Mouse (Mus musculus) lung, postnatal 10 days (tissue): ENCODE results near the gene Acaa1a.

ENCODE experiments used
- DNase-seq: peaks from one replicate; pipeline ENCODE4 v3.0.0; 2021

The Acaa1a gene

DNA sequence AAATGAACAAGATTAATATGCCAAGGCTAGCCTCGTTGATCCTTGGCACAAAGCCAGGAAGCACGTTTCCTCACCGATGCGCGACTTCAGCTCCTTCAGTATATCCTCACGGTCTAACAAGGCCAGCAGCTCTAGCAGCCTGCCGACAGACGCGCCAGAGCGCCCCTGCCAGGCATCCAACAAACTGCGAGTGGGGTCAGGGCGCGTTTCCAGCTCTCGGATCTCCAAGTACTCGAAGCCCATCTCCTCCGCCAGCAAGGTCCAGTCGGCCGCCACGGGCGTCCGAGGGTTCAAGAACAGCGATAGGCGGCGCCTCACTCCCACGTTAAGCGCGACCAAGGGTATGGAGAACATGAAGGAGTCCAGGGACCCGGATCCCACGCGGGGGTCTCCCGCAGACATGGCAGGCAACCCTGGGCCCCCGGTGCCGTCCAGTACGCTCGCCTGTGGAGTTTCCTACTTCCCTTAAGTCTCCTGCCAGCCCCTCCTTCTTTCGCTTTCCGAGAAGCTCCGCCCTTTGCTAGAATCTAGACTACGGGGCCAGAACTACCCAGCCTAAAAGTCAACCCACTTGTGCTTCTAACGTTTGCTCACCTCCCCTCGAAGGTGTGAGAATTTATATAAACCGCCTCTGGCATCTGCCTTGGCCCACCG lies at the start of gene Acaa1a:
TSS of gene Acaa1a (plus strand) at position 119 of the 654 bp plus-strand sequence.
- DNase-seq: peak; percentile 91

- DNase-seq: no peak
Observed at GRCm38 (mm10) chr9:119290791-119291190, 48.7 kb upstream of the Acaa1a start.

- no peak for DNase-seq
Observed at GRCm38 (mm10) chr9:119297696-119298095, 41.8 kb upstream of the Acaa1a start.

- DNase-seq: no peak
Observed at GRCm38 (mm10) chr9:119298563-119298962, 40.9 kb upstream of the Acaa1a start.

DNA sequence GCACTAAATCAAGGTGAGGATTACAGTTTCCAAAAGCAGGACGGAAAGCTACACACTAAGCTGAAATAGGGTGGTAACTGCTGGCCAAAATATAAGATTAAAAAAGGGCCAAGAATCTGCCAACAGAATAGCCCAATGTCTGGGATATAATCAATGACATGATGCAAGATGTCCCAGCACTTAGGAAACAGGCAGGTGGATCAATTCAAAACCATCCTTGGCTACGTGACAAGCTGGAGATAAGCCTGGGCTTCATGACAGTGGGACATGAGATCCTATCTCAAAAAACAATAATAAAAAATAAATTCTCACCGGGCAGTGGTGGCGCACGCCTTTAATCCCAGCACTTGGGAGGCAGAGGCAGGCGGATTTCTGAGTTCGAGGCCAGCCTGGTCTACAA lies 33.6 kb upstream of the Acaa1a start:
- DNase-seq: no peak

- no peak for DNase-seq
Observed at GRCm38 (mm10) chr9:119309067-119309466, 30.4 kb upstream of the Acaa1a start.

- no peak for DNase-seq
Observed at GRCm38 (mm10) chr9:119313096-119313495, 26.4 kb upstream of the Acaa1a start.

GRCm38 (mm10) chr9:119318891-119319290 lies 20.6 kb upstream of the Acaa1a start:
- DNase-seq: no peak

- DNase-seq: no peak
Observed at GRCm38 (mm10) chr9:119320446-119320845, 19.0 kb upstream of the Acaa1a start.

GRCm38 (mm10) chr9:119320946-119321345 lies 18.5 kb upstream of the Acaa1a start:
- no peak for DNase-seq

- no peak for DNase-seq
Observed at GRCm38 (mm10) chr9:119321392-119322229, 17.9 kb upstream of the Acaa1a start.

GRCm38 (mm10) chr9:119322289-119323259 lies 16.9 kb upstream of the Acaa1a start, which contains the start of gene Oxsr1:
Gene Oxsr1, minus strand, starts transcription at chr9:119322427.
- peak; percentile 99 for DNase-seq

DNA sequence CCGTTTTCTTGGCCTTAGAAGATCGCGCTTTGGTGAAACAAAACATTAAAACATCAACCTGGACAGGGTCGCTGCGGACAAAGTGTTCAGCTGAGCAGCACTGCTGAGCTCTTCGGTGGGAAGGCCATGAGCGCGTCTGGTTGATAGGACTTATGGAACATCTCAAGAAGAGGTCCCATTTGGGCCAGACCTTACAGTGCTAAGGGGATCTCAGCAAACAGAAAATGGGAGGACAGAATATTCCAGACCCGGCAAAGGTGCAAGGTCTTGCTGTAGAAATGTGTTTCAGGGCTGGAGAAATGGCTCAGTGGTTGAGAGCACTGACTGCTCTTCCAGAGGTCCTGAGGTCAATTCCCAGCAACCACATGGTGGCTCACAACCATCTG lies 16.2 kb upstream of the Acaa1a start:
- DNase-seq: no peak

DNA sequence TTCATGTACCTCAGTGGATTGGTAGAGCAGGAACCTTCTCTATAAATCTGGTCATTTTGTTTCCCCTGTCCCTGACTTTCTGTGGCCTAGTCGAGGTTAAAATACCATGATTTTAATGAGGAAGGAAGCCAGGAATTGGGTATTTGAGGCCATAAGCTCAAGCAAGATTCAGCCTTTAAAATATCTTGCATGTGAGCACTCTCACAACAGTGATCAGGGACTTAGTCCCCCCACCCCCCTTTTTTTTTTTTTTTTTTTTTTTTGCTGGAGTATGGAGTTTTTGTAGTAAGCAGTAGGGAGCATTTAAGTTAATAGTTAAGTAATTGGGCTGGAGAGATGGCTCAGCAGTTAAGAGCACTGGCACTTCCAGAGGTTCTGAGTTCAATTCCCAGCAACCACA lies 15.3 kb upstream of the Acaa1a start:
- DNase-seq: no peak

GRCm38 (mm10) chr9:119328488-119328887 lies 11.0 kb upstream of the Acaa1a start:
- no peak for DNase-seq

- no peak for DNase-seq
Observed at GRCm38 (mm10) chr9:119330186-119330963, 9.1 kb upstream of the Acaa1a start.

GRCm38 (mm10) chr9:119334324-119334723 lies 5.2 kb upstream of the Acaa1a start:
- peak; percentile 80 for DNase-seq

DNA sequence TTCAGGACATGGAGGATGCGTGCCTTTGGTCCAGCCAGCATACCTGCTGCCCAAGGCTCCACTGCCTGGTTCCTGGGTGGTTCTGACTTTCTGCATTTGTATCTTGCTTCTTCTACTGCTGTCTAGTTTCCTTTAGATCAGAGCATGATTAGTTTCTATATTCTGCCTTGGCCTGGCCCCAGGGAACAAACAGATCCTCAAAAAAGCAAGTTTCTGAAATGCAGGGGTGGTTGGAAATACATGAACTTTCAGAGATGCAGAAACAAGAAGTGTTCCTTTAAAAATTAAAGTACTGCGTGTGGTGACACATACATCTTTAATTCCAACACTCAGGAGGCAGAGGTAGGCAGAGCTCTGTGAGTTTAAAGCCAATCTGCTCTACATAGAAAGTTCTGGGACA lies 4.6 kb upstream of the Acaa1a start:
- no peak for DNase-seq

DNA sequence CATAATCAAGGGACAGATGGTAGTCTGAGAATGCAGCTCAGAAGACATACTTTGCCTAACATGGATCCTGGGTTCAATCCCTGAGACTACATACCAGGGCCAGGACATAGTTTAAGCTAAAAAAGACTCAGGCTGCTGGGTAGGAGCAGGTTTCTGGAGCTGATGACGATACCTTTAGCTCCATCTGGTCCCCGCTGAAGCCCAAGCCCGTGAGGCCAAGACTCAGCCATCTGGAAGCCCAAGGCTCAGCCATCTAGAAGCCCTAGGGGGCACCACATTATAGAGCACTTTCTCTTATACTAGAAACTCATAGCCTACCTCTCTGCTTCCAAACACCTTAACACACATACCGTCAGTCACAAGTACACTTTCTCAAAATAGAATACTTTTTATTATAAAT lies 3.9 kb upstream of the Acaa1a start:
- DNase-seq: no peak

DNA sequence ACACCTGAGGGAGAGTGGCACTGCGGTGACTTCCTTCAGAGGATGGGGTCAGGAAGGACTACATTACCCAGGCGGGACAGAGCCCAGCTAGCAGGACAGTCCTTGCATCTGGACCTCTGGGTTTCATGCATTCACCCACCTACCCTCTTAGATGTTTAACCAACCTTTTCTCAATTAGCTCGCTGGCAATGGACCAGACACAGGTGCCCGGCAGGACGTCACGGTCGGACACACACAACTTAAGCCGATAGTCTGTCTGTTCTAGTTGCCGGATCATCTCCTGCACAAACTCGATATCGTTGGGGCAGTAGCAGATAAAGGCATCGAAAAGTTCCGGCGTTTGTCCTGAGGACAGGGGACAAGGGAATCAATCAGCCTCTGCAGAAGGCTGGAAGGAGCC lies 1.6 kb upstream of the Acaa1a start:
- no peak for DNase-seq

DNA sequence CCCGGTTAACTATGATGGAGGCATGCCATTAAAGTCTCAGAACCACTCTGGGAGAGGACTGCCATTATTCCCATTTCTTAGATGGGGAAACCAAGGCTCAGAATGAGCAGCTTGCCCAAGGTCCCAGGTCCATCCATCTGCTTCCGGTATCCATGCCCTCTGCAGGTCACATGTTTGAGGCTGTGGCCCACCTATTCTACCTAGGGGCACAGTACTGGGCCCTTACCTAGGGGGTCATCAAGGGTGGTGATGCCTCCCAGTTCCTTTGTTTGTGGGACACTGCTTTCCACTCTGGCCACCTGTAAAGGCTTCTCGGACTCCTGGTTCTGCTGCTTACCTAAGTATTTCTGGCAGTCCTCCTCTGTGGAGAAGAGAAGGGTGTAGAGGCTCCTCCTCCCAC lies 1.1 kb upstream of the Acaa1a start:
- DNase-seq: no peak

DNA sequence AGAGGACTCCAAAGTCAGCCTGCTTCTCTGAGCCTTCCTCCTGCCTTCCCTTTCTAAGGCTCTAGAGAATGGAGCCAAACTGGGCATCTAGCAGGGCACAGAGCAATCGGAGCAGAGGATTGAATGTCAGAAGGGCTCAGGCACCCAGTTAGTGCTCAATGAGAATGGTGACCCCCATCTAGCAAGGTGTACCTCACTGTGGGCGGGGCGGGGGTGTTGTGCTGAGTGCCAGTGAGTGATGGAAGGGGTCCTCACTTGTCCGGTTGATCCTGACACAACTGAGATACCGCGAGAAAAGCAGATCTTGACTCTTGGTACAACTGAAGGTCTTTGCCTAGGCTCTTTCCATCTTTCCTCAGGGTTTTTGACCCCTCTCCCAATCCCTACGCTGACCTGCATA lies 370 bp upstream of the Acaa1a start:
- no peak for DNase-seq
